Mouse (Mus musculus) heart, adult 11 months (tissue): ENCODE measurements at regions not wholly inside any gene's neighbourhood (a gene's known extent, or its start where the extent isn't known, plus 50 kb on each side); places are given as distances from the start of the nearest gene placed in this dataset.
"Not testable (repeated sequence)": the region's sequence is repeated elsewhere in the genome, so short reads cannot be mapped to it uniquely, and the experiment has no call there.

Source experiments
- DNase-seq: peaks from one replicate; pipeline ENCODE4 v3.0.0; 2022

DNA sequence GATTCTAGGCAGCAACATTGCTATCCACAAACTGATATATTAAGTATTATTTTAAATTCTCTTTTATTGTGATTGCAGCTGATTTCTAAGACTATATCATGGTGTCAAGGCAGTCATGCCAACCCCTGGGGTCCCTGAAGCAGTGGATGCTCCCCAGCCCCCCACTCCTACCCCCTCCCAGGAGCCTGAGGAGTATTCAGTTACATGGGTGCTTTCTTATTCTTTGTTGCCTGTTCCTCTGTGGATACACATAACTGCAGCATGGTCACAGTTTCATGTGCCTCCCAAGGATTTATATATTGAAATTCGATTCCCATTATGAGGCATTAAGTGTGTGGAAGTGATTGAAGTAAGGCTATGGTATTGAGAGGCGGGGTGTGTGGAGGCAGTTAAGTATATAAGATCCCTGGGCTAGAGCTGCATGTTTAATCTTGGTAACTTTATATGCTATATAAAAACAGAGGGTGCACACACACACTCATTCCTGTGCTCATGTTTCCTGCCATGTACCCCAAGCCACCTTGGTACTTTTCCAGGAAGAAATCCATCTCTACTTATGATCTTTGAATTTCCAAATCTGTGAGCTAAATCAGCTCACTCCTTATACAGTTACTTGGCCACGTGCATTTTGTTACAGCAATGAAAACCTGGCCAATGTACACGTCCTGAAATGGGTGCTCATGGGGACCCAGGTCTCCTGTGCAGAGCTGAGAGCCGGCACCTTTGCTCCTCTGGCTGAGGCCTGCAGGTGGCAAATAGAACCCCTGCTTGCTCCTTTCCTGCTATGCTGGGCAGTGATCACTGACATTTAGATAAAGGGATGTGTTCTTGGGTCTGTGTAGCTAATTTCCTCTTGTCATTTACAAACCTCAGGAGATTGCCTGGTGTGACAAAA lies 259.0 kb downstream of the Nek10 start:
- DNase-seq = no peak

- DNase-seq = no peak
Measured at GRCm38 (mm10) chr14:15062861-15063418, 259.7 kb downstream of the Nek10 start.

GRCm38 (mm10) chr14:15064991-15065525 lies 261.8 kb downstream of the Nek10 start:
- no peak for DNase-seq

- DNase-seq = peak; percentile 41
Measured at GRCm38 (mm10) chr14:15075877-15076276, 272.7 kb downstream of the Nek10 start.

GRCm38 (mm10) chr14:15082889-15083288 lies 279.7 kb downstream of the Nek10 start:
- DNase-seq = peak; percentile 37

DNA sequence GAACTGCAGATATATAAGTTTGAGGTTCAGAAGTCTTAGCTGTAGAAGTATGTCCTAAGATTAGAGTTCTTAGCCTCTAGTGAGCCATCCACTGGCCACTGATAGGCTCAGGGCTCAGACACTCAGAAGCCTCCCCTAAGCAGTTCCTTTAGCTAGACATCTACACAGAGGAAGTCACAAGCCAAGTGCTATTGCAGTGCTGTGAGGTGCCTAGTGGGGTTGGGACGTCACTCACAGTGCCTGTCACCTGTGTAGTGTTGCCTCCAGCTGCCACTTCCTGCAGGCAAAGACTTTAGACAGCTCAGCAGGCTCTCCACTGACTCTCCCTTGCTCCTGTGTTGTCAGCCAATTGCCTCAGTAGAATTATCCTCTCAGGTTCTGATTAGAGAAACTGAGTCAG lies 280.6 kb downstream of the Nek10 start:
- DNase-seq = peak; percentile 46

- no peak for DNase-seq
Measured at GRCm38 (mm10) chr14:15087061-15087460, 283.8 kb downstream of the Nek10 start.

DNA sequence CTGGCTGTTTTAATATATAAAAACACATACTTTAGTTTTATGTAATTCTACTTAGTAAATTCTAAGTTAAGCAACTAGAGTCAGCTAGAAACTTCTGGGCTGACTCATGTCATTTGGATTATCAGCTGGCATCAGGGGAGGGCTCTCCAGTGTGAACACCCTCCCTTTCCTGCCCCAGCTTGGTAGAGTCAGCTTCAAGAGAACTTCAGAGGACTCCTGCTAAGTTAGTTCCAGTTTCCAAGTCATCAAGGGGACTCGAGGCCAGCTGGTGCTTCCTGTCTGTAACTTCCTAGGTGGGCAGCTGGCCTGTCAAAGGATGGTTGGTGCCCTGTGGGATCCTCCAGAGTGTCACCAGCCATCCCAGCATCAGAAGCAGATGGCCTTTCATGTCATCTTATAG lies 293.6 kb downstream of the Nek10 start:
- peak; percentile 52 for DNase-seq

- no peak for DNase-seq
Measured at GRCm38 (mm10) chr14:15099909-15100308, 296.7 kb downstream of the Nek10 start.

- no peak for DNase-seq
Measured at GRCm38 (mm10) chr14:15107795-15108321, 304.6 kb downstream of the Nek10 start.

DNA sequence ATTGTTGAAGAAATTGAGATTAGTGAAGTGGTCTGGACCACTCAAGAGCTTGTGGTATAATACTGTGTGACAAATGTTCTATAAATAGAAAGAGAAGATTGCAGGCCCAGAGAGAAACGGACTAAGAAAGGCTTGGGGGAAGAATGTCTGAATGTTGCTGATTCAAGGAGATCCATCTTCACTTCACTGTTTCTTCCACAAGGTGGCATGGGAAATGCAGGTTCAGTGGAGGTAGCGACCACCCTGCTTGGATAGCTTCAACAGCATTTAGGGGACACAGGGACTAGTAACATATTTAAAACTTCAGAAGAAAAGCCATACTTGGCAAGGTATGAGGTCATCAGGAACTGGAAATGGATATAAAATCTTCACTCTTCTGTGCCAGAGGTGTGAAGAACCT lies 316.5 kb downstream of the Nek10 start:
- no peak for DNase-seq

- DNase-seq = no peak
Measured at GRCm38 (mm10) chr14:15128157-15128556, 310.6 kb downstream of the Lrrc3b start.

GRCm38 (mm10) chr14:15140871-15141270 lies 297.9 kb downstream of the Lrrc3b start:
- not testable (repeated sequence) for DNase-seq

- peak; percentile 45 for DNase-seq
Measured at GRCm38 (mm10) chr14:15142839-15143238, 295.9 kb downstream of the Lrrc3b start.

- DNase-seq = no peak
Measured at GRCm38 (mm10) chr14:15148516-15148915, 290.3 kb downstream of the Lrrc3b start.
